Mouse (Mus musculus): Measurements from ENCODE around the gene Tet3. TPM values are rescaled to one million over a fixed set of nuclear protein-coding genes. Genes with fewer than 3 reads are reported as not detected.

Gene Tet3
- polyA plus RNA-seq, 1 experiment from 2014 or later: 30.3 TPM

GRCm38 (mm10) chr6:83456984-83457810 is 1.7 kb downstream of the Tet3 start:
- Histone ChIP-seq H3K27ac (ENCODE audit: low read depth, low read length) (peak overlapping the region; percentile 73), H3K36me3 (ENCODE audit: control insufficient read depth, insufficient read depth, low read length) (no peaks in the 10 kb centered on the region), H3K27me3 (ENCODE audit: control insufficient read depth, insufficient read depth, low read length) (no peaks in the 10 kb centered on the region), H3K4me1 (ENCODE audit: control insufficient read depth, insufficient read depth, low read length) (peaks cover 49% of the 10 kb centered on the region), H3K9ac (ENCODE audit: low read depth, low read length) (peak overlapping the region; percentile 83), H3K4me2 (peak overlapping the region; percentile 99), H3K4me3 (ENCODE audit: low read depth, low read length) (peak overlapping the region; percentile 64), H3K9me3 (replicated peaks; ENCODE audit: control insufficient read depth, low read length) (no peaks in the 10 kb centered on the region)
- 5% methylated on average over 33 of the region's 33 CpGs for WGBS (ENCODE audit: insufficient replicate concordance)
- peak; percentile 29 for ATAC-seq (replicated peaks; ENCODE audit: insufficient number of reproducible peaks, low FRiP score, low TSS enrichment)

- no peaks in the 10 kb centered on the region for H3K36me3 ChIP-seq (ENCODE audit: control insufficient read depth, insufficient read depth, low read length)
- H3K27ac ChIP-seq (ENCODE audit: low read depth, low read length): peak overlapping the region; percentile 73
- H3K4me2 ChIP-seq: peak overlapping the region; percentile 99
- peak; percentile 74 for ATAC-seq (replicated peaks; ENCODE audit: insufficient number of reproducible peaks, low FRiP score, low TSS enrichment)
- H3K9me3 ChIP-seq (replicated peaks; ENCODE audit: control insufficient read depth, low read length): no peaks in the 10 kb centered on the region
- H3K4me3 ChIP-seq (ENCODE audit: low read depth, low read length): peak overlapping the region; percentile 64
- H3K9ac ChIP-seq (ENCODE audit: low read depth, low read length): peak overlapping the region; percentile 83
- 1% methylated on average over 84 of the region's 105 CpGs for WGBS (ENCODE audit: insufficient replicate concordance)
- no peaks in the 10 kb centered on the region for H3K27me3 ChIP-seq (ENCODE audit: control insufficient read depth, insufficient read depth, low read length)
- peaks cover 57% of the 10 kb centered on the region for H3K4me1 ChIP-seq (ENCODE audit: control insufficient read depth, insufficient read depth, low read length)
Observed at GRCm38 (mm10) chr6:83456131-83456983, 2.5 kb downstream of the Tet3 start.

GRCm38 (mm10) chr6:83455328-83456130 is 3.4 kb downstream of the Tet3 start:
- WGBS (ENCODE audit: insufficient replicate concordance): under 1% methylated on average over 24 of the region's 41 CpGs
- Histone ChIP-seq H3K4me1 (ENCODE audit: control insufficient read depth, insufficient read depth, low read length) (peaks cover 65% of the 10 kb centered on the region), H3K4me2 (peak overlapping the region; percentile 99), H3K36me3 (ENCODE audit: control insufficient read depth, insufficient read depth, low read length) (no peaks in the 10 kb centered on the region), H3K9me3 (replicated peaks; ENCODE audit: control insufficient read depth, low read length) (no peaks in the 10 kb centered on the region), H3K27me3 (ENCODE audit: control insufficient read depth, insufficient read depth, low read length) (no peaks in the 10 kb centered on the region), H3K27ac (ENCODE audit: low read depth, low read length) (peak overlapping the region; percentile 73), H3K9ac (ENCODE audit: low read depth, low read length) (peak overlapping the region; percentile 83), H3K4me3 (ENCODE audit: low read depth, low read length) (peak overlapping the region; percentile 64)
- peak; percentile 43 for ATAC-seq (replicated peaks; ENCODE audit: insufficient number of reproducible peaks, low FRiP score, low TSS enrichment)

GRCm38 (mm10) chr6:83453706-83454105 is 5.2 kb downstream of the Tet3 start:
- ATAC-seq (replicated peaks; ENCODE audit: insufficient number of reproducible peaks, low FRiP score, low TSS enrichment): no peak
- 57% methylated on average over 11 of the region's 11 CpGs for WGBS (ENCODE audit: insufficient replicate concordance)

GRCm38 (mm10) chr6:83450451-83451303 is 8.2 kb downstream of the Tet3 start:
- H3K4me3 ChIP-seq (ENCODE audit: low read depth, low read length): no peak overlapping the region; the same call in 1 of the 2 replicates
- peak overlapping the region; percentile 42 for H3K4me2 ChIP-seq
- peaks cover 87% of the 10 kb centered on the region for H3K4me1 ChIP-seq (ENCODE audit: control insufficient read depth, insufficient read depth, low read length)
- no peaks in the 10 kb centered on the region for H3K36me3 ChIP-seq (ENCODE audit: control insufficient read depth, insufficient read depth, low read length)
- H3K27ac ChIP-seq (ENCODE audit: low read depth, low read length): peak overlapping the region; percentile 83; the same call in 1 of the 2 replicates
- H3K27me3 ChIP-seq (ENCODE audit: control insufficient read depth, insufficient read depth, low read length): no peaks in the 10 kb centered on the region
- no peaks in the 10 kb centered on the region for H3K9me3 ChIP-seq (replicated peaks; ENCODE audit: control insufficient read depth, low read length)
- ATAC-seq (replicated peaks; ENCODE audit: insufficient number of reproducible peaks, low FRiP score, low TSS enrichment): no peak
- no peak overlapping the region for H3K9ac ChIP-seq (ENCODE audit: low read depth, low read length)
- WGBS (ENCODE audit: insufficient replicate concordance): 43% methylated on average over 9 of the region's 9 CpGs

More at GRCm38 (mm10) chr6:83453706-83454105, 5.2 kb downstream of the Tet3 start:
- H3K9ac ChIP-seq (ENCODE audit: low read depth, low read length): peak overlapping the region; percentile 1; the same call in 1 of the 2 replicates
- no peaks in the 10 kb centered on the region for H3K27me3 ChIP-seq (ENCODE audit: control insufficient read depth, insufficient read depth, low read length)
- H3K4me3 ChIP-seq (ENCODE audit: low read depth, low read length): peak overlapping the region; percentile 8; the same call in 1 of the 2 replicates
- no peaks in the 10 kb centered on the region for H3K36me3 ChIP-seq (ENCODE audit: control insufficient read depth, insufficient read depth, low read length)
- H3K4me2 ChIP-seq: peak overlapping the region; percentile 99
- H3K9me3 ChIP-seq (replicated peaks; ENCODE audit: control insufficient read depth, low read length): no peaks in the 10 kb centered on the region
- H3K4me1 ChIP-seq (ENCODE audit: control insufficient read depth, insufficient read depth, low read length): peaks cover 76% of the 10 kb centered on the region
- H3K27ac ChIP-seq (ENCODE audit: low read depth, low read length): no peak overlapping the region

GRCm38 (mm10) chr6:83449440-83449839 is 9.4 kb downstream of the Tet3 start:
- no peaks in the 10 kb centered on the region for H3K9me3 ChIP-seq (replicated peaks; ENCODE audit: control insufficient read depth, low read length)
- peaks cover 87% of the 10 kb centered on the region for H3K4me1 ChIP-seq (ENCODE audit: control insufficient read depth, insufficient read depth, low read length)
- peak overlapping the region; percentile 83 for H3K27ac ChIP-seq (ENCODE audit: low read depth, low read length)
- peak overlapping the region; percentile 44 for H3K9ac ChIP-seq (ENCODE audit: low read depth, low read length)
- ATAC-seq (replicated peaks; ENCODE audit: insufficient number of reproducible peaks, low FRiP score, low TSS enrichment): peak; percentile 31; the same call in 1 of the 2 replicates
- no peak overlapping the region for H3K4me3 ChIP-seq (ENCODE audit: low read depth, low read length)
- H3K27me3 ChIP-seq (ENCODE audit: control insufficient read depth, insufficient read depth, low read length): no peaks in the 10 kb centered on the region
- H3K4me2 ChIP-seq: peak overlapping the region; percentile 30
- no peaks in the 10 kb centered on the region for H3K36me3 ChIP-seq (ENCODE audit: control insufficient read depth, insufficient read depth, low read length)
- 22% methylated on average over 3 of the region's 3 CpGs for WGBS (ENCODE audit: insufficient replicate concordance)

GRCm38 (mm10) chr6:83448911-83449310 is 10.0 kb downstream of the Tet3 start:
- peak overlapping the region; percentile 30 for H3K4me2 ChIP-seq
- H3K27me3 ChIP-seq (ENCODE audit: control insufficient read depth, insufficient read depth, low read length): no peaks in the 10 kb centered on the region
- peak overlapping the region; percentile 83 for H3K27ac ChIP-seq (ENCODE audit: low read depth, low read length)
- ATAC-seq (replicated peaks; ENCODE audit: insufficient number of reproducible peaks, low FRiP score, low TSS enrichment): no peak
- H3K36me3 ChIP-seq (ENCODE audit: control insufficient read depth, insufficient read depth, low read length): no peaks in the 10 kb centered on the region
- H3K4me1 ChIP-seq (ENCODE audit: control insufficient read depth, insufficient read depth, low read length): peaks cover 87% of the 10 kb centered on the region
- H3K9ac ChIP-seq (ENCODE audit: low read depth, low read length): peak overlapping the region; percentile 44; the same call in 1 of the 2 replicates
- WGBS (ENCODE audit: insufficient replicate concordance): 53% methylated on average over 4 of the region's 4 CpGs
- H3K4me3 ChIP-seq (ENCODE audit: low read depth, low read length): no peak overlapping the region
- H3K9me3 ChIP-seq (replicated peaks; ENCODE audit: control insufficient read depth, low read length): no peaks in the 10 kb centered on the region

Data from heart, embryonic 11.5 days (tissue).